Mouse (Mus musculus): ENCODE results near the gene Ppan. TPM values are rescaled to one million over a fixed set of nuclear protein-coding genes. Genes with fewer than 3 reads are reported as not detected.

Ppan gene
- polyA plus RNA-seq, 1 experiment from 2014 or later, result 75.1 TPM

- Histone ChIP-seq H3K4me2 (ENCODE audit: low read depth, low read length, severe bottlenecking) (peak overlapping the region; percentile 68), H3K9ac (ENCODE audit: low read length) (peak overlapping the region; percentile 91), H3K36me3 (ENCODE audit: control insufficient read depth, insufficient read depth, low read length) (peaks cover 17% of the 10 kb centered on the region), H3K27me3 (ENCODE audit: control insufficient read depth, insufficient read depth, low read length) (no peaks in the 10 kb centered on the region), H3K9me3 (ENCODE audit: control insufficient read depth, low read length) (no peaks in the 10 kb centered on the region), H3K4me1 (replicated peaks; ENCODE audit: control insufficient read depth, insufficient read depth, low read length) (0 out of 2 replicates have a peak, but pooled peaks cover 5% of the 10 kb centered on the region), H3K27ac (ENCODE audit: low read depth, low read length) (no peak overlapping the region), H3K4me3 (ENCODE audit: low read depth, low read length) (peak overlapping the region; percentile 90)
- no peak for DNase-seq (ENCODE audit: low spot score)
- under 1% methylated on average over 27 of the region's 30 CpGs for WGBS
- ATAC-seq (replicated peaks; ENCODE audit: low FRiP score), result peak; percentile 52
Observed at GRCm38 (mm10) chr9:20888386-20888765, 401 bp downstream of the Ppan start.

GRCm38 (mm10) chr9:20889185-20890141, 1.5 kb downstream of the Ppan start:
- Histone ChIP-seq H3K27me3 (ENCODE audit: control insufficient read depth, insufficient read depth, low read length) (no peaks in the 10 kb centered on the region), H3K4me2 (ENCODE audit: low read depth, low read length, severe bottlenecking) (peak overlapping the region; percentile 68), H3K4me1 (replicated peaks; ENCODE audit: control insufficient read depth, insufficient read depth, low read length) (0 out of 2 replicates have a peak, but pooled peaks cover 5% of the 10 kb centered on the region), H3K9me3 (ENCODE audit: control insufficient read depth, low read length) (no peaks in the 10 kb centered on the region), H3K9ac (ENCODE audit: low read length) (peak overlapping the region; percentile 24; the same call in 1 of the 2 replicates), H3K27ac (ENCODE audit: low read depth, low read length) (no peak overlapping the region), H3K4me3 (ENCODE audit: low read depth, low read length) (peak overlapping the region; percentile 90; the same call in 1 of the 2 replicates), H3K36me3 (ENCODE audit: control insufficient read depth, insufficient read depth, low read length) (peaks cover 21% of the 10 kb centered on the region)
- no peak for ATAC-seq (replicated peaks; ENCODE audit: low FRiP score)
- DNase-seq (ENCODE audit: low spot score), result no peak
- 85% methylated on average over 29 of the region's 29 CpGs for WGBS

GRCm38 (mm10) chr9:20890411-20890810, 2.4 kb downstream of the Ppan start:
- H3K27ac ChIP-seq (ENCODE audit: low read depth, low read length), result no peak overlapping the region
- H3K4me2 ChIP-seq (ENCODE audit: low read depth, low read length, severe bottlenecking), result no peak overlapping the region
- peaks cover 23% of the 10 kb centered on the region for H3K36me3 ChIP-seq (ENCODE audit: control insufficient read depth, insufficient read depth, low read length)
- WGBS, result 90% methylated on average over 5 of the region's 5 CpGs
- H3K4me1 ChIP-seq (replicated peaks; ENCODE audit: control insufficient read depth, insufficient read depth, low read length), result 0 out of 2 replicates have a peak, but pooled peaks cover 5% of the 10 kb centered on the region
- no peak for ATAC-seq (replicated peaks; ENCODE audit: low FRiP score)
- no peak for DNase-seq (ENCODE audit: low spot score)
- no peaks in the 10 kb centered on the region for H3K27me3 ChIP-seq (ENCODE audit: control insufficient read depth, insufficient read depth, low read length)
- H3K9me3 ChIP-seq (ENCODE audit: control insufficient read depth, low read length), result no peaks in the 10 kb centered on the region
- H3K9ac ChIP-seq (ENCODE audit: low read length), result no peak overlapping the region
- H3K4me3 ChIP-seq (ENCODE audit: low read depth, low read length), result no peak overlapping the region

GRCm38 (mm10) chr9:20891339-20892103, 3.5 kb downstream of the Ppan start:
- peaks cover 28% of the 10 kb centered on the region for H3K36me3 ChIP-seq (ENCODE audit: control insufficient read depth, insufficient read depth, low read length)
- H3K27ac ChIP-seq (ENCODE audit: low read depth, low read length), result no peak overlapping the region
- no peak overlapping the region for H3K9ac ChIP-seq (ENCODE audit: low read length)
- 0 out of 2 replicates have a peak, but pooled peaks cover 5% of the 10 kb centered on the region for H3K4me1 ChIP-seq (replicated peaks; ENCODE audit: control insufficient read depth, insufficient read depth, low read length)
- no peak overlapping the region for H3K4me2 ChIP-seq (ENCODE audit: low read depth, low read length, severe bottlenecking)
- ATAC-seq (replicated peaks; ENCODE audit: low FRiP score) (no peak), DNase-seq (ENCODE audit: low spot score) (no peak)
- WGBS, result 87% methylated on average over 26 of the region's 26 CpGs
- H3K9me3 ChIP-seq (ENCODE audit: control insufficient read depth, low read length), result no peaks in the 10 kb centered on the region
- H3K4me3 ChIP-seq (ENCODE audit: low read depth, low read length), result no peak overlapping the region
- no peaks in the 10 kb centered on the region for H3K27me3 ChIP-seq (ENCODE audit: control insufficient read depth, insufficient read depth, low read length)

- DNase-seq (ENCODE audit: low spot score) (no peak), ATAC-seq (replicated peaks; ENCODE audit: low FRiP score) (no peak)
- WGBS, result 85% methylated on average over 5 of the region's 5 CpGs
- Histone ChIP-seq H3K9me3 (ENCODE audit: control insufficient read depth, low read length) (no peaks in the 10 kb centered on the region), H3K4me3 (ENCODE audit: low read depth, low read length) (no peak overlapping the region), H3K27me3 (ENCODE audit: control insufficient read depth, insufficient read depth, low read length) (no peaks in the 10 kb centered on the region), H3K9ac (ENCODE audit: low read length) (no peak overlapping the region), H3K27ac (ENCODE audit: low read depth, low read length) (no peak overlapping the region), H3K4me2 (ENCODE audit: low read depth, low read length, severe bottlenecking) (no peak overlapping the region), H3K4me1 (replicated peaks; ENCODE audit: control insufficient read depth, insufficient read depth, low read length) (peaks cover 10% of the 10 kb centered on the region; the same call in 1 of the 2 replicates), H3K36me3 (ENCODE audit: control insufficient read depth, insufficient read depth, low read length) (peaks cover 28% of the 10 kb centered on the region)
Observed at GRCm38 (mm10) chr9:20892104-20892653, 4.2 kb downstream of the Ppan start.

- DNase-seq (ENCODE audit: low spot score) (no peak), ATAC-seq (replicated peaks; ENCODE audit: low FRiP score) (no peak)
- H3K9ac ChIP-seq (ENCODE audit: low read length), result no peak overlapping the region
- WGBS, result 73% methylated on average over 5 of the region's 5 CpGs
- no peaks in the 10 kb centered on the region for H3K9me3 ChIP-seq (ENCODE audit: control insufficient read depth, low read length)
- no peaks in the 10 kb centered on the region for H3K27me3 ChIP-seq (ENCODE audit: control insufficient read depth, insufficient read depth, low read length)
- no peak overlapping the region for H3K4me3 ChIP-seq (ENCODE audit: low read depth, low read length)
- H3K36me3 ChIP-seq (ENCODE audit: control insufficient read depth, insufficient read depth, low read length), result peaks cover 28% of the 10 kb centered on the region
- no peak overlapping the region for H3K27ac ChIP-seq (ENCODE audit: low read depth, low read length)
- peaks cover 17% of the 10 kb centered on the region; the same call in 1 of the 2 replicates for H3K4me1 ChIP-seq (replicated peaks; ENCODE audit: control insufficient read depth, insufficient read depth, low read length)
- H3K4me2 ChIP-seq (ENCODE audit: low read depth, low read length, severe bottlenecking), result no peak overlapping the region
Observed at GRCm38 (mm10) chr9:20893069-20893468, 5.1 kb downstream of the Ppan start.

- Histone ChIP-seq H3K9me3 (ENCODE audit: control insufficient read depth, low read length) (no peaks in the 10 kb centered on the region), H3K9ac (ENCODE audit: low read length) (no peak overlapping the region), H3K4me3 (ENCODE audit: low read depth, low read length) (no peak overlapping the region), H3K4me1 (replicated peaks; ENCODE audit: control insufficient read depth, insufficient read depth, low read length) (peaks cover 16% of the 10 kb centered on the region; the same call in 1 of the 2 replicates), H3K4me2 (ENCODE audit: low read depth, low read length, severe bottlenecking) (no peak overlapping the region), H3K36me3 (ENCODE audit: control insufficient read depth, insufficient read depth, low read length) (peaks cover 28% of the 10 kb centered on the region), H3K27me3 (ENCODE audit: control insufficient read depth, insufficient read depth, low read length) (no peaks in the 10 kb centered on the region), H3K27ac (ENCODE audit: low read depth, low read length) (no peak overlapping the region)
- DNase-seq (ENCODE audit: low spot score) (no peak), ATAC-seq (replicated peaks; ENCODE audit: low FRiP score) (no peak)
- 89% methylated on average over 13 of the region's 13 CpGs for whole genome bisulfite sequencing
Observed at GRCm38 (mm10) chr9:20893590-20894343, 5.8 kb downstream of the Ppan start.

- H3K4me1 ChIP-seq (replicated peaks; ENCODE audit: control insufficient read depth, insufficient read depth, low read length), result peaks cover 12% of the 10 kb centered on the region; the same call in 1 of the 2 replicates
- no peak overlapping the region for H3K27ac ChIP-seq (ENCODE audit: low read depth, low read length)
- H3K9me3 ChIP-seq (ENCODE audit: control insufficient read depth, low read length), result no peaks in the 10 kb centered on the region
- peaks cover 28% of the 10 kb centered on the region for H3K36me3 ChIP-seq (ENCODE audit: control insufficient read depth, insufficient read depth, low read length)
- no peak overlapping the region for H3K4me3 ChIP-seq (ENCODE audit: low read depth, low read length)
- no peak overlapping the region for H3K9ac ChIP-seq (ENCODE audit: low read length)
- H3K27me3 ChIP-seq (ENCODE audit: control insufficient read depth, insufficient read depth, low read length), result no peaks in the 10 kb centered on the region
- DNase-seq (ENCODE audit: low spot score) (no peak), ATAC-seq (replicated peaks; ENCODE audit: low FRiP score) (no peak)
- WGBS, result 88% methylated on average over 15 of the region's 15 CpGs
- no peak overlapping the region for H3K4me2 ChIP-seq (ENCODE audit: low read depth, low read length, severe bottlenecking)
Observed at GRCm38 (mm10) chr9:20894629-20895028, 6.7 kb downstream of the Ppan start.

Data from forebrain, embryonic 11.5 days (tissue).